Mouse (Mus musculus): Measurements from ENCODE around the gene Wdr61.
"Not testable (repeated sequence)": the region's sequence is repeated elsewhere in the genome, so short reads cannot be mapped to it uniquely, and the experiment has no call there.

Wdr61 gene

GRCm38 (mm10) chr9:54722596-54722995 lies 11.7 kb downstream of the Wdr61 start:
- no peak for DNase-seq

- DNase-seq, result no peak
Observed at GRCm38 (mm10) chr9:54722156-54722555, 12.2 kb downstream of the Wdr61 start.

- DNase-seq, result peak; percentile 38
Observed at GRCm38 (mm10) chr9:54717527-54717926, 16.8 kb downstream of the Wdr61 start.

- no peak for DNase-seq
Observed at GRCm38 (mm10) chr9:54715776-54716175, 18.5 kb downstream of the Wdr61 start.

- no peak for DNase-seq
Observed at GRCm38 (mm10) chr9:54708085-54708484, 26.2 kb downstream of the Wdr61 start.

- no peak for DNase-seq
Observed at GRCm38 (mm10) chr9:54707288-54707999, 26.9 kb downstream of the Wdr61 start.

GRCm38 (mm10) chr9:54705561-54705960 lies 28.8 kb downstream of the Wdr61 start:
- no peak for DNase-seq

- no peak for DNase-seq
Observed at GRCm38 (mm10) chr9:54704361-54704760, 30.0 kb downstream of the Wdr61 start.

GRCm38 (mm10) chr9:54702581-54702980 lies 31.7 kb downstream of the Wdr61 start:
- DNase-seq, result no peak

GRCm38 (mm10) chr9:54700746-54701145 lies 33.6 kb downstream of the Wdr61 start:
- DNase-seq, result no peak

GRCm38 (mm10) chr9:54700174-54700475 lies 34.2 kb downstream of the Wdr61 start:
- no peak for DNase-seq

GRCm38 (mm10) chr9:54699345-54700173 lies 34.8 kb downstream of the Wdr61 start:
- DNase-seq, result peak; percentile 86

- DNase-seq, result no peak
Observed at GRCm38 (mm10) chr9:54699087-54699344, 35.3 kb downstream of the Wdr61 start.

GRCm38 (mm10) chr9:54698318-54699086 lies 35.8 kb downstream of the Wdr61 start, which contains the start of gene Dnaja4:
Dnaja4 (plus strand) TSS chr9:54698873.
- DNase-seq, result peak; percentile 27

GRCm38 (mm10) chr9:54691241-54691805 lies 43.0 kb downstream of the Wdr61 start:
- DNase-seq, result not testable (repeated sequence)

GRCm38 (mm10) chr9:54690697-54691096 lies 43.6 kb downstream of the Wdr61 start:
- DNase-seq, result not testable (repeated sequence)

- no peak for DNase-seq
Observed at GRCm38 (mm10) chr9:54689446-54689845, 44.9 kb downstream of the Wdr61 start.

- DNase-seq, result no peak
Observed at GRCm38 (mm10) chr9:54687246-54688236, 46.8 kb downstream of the Wdr61 start.

GRCm38 (mm10) chr9:54683814-54684605 lies 50.3 kb downstream of the Wdr61 start:
- no peak for DNase-seq

- peak; percentile 41 for DNase-seq
Observed at GRCm38 (mm10) chr9:54682846-54683245, 51.5 kb downstream of the Wdr61 start.

GRCm38 (mm10) chr9:54676531-54676986 lies 57.8 kb downstream of the Wdr61 start:
- DNase-seq, result peak; percentile 80
